Mouse (Mus musculus) common myeloid progenitor, adult 5-6 weeks (primary cell): ENCODE measurements around the gene Akap13. TPM values are rescaled to one million over a fixed set of nuclear protein-coding genes. Genes with fewer than 3 reads are reported as not detected.
"Not testable (repeated sequence)": the region's sequence is repeated elsewhere in the genome, so short reads cannot be mapped to it uniquely, and the experiment has no call there.

ENCODE experiments used
- ATAC-seq: replicated peaks from 2 replicates; pipeline ENCODE4 v1.8.0; 2016; ENCODE audit warnings: low read depth, mild to moderate bottlenecking, moderate TSS enrichment, inconsistent platforms; ENCODE audit not compliant: poor library complexity, severe bottlenecking
- total RNA-seq: library from RNA; stranded (forward); fragments of 200-1000, 187-1606 nt; gene quantifications from 2 replicates; pipeline ENCODE4 v1.2.3, GENCODE M21; 2017

The Akap13 gene
- total RNA-seq, 1 experiment from 2014 or later = 275 TPM

DNA sequence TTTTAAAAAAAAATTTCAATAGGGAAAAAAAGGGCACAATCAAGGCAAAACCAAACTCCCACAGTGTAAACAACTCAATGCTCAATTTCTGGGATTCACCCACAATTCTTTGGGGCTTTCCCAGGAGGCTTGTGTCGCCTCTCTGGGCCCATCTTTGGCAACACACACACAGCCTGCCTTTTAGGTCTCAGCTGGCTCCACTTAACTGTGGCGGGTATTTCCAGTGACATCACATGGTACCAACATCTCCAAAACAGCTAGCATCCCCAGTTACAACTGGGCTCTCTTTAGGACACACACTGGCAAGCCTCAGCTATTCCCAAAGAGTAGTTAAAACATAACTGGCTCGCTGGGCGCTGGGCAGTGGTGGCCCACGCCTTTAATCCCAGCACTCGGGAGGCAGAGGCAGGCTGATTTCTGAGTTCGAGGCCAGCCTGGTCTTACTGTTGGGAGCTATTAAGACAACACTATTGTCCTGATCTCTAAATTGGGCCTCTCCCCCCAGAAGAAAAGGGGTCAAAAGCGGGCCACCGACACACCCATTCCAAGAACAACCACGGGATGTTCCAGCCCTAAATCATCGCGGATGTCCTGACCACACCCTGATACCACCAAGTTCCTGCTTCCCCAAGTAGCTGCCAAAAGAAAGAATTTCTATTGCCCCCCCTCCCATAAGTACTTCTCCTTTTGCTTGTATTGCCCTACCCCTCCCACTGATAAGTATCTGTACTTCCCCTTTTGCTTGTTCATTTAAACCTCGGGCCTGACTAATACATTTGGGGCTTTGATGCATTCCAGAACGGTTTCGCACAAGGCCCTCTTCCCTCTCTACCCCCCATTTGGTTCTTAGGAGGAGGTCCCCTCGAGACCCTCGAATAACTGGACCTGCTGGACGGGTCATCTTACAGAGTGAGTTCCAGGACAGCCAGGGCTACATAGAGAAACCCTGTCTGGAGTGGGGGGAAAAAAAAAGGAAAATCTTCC is 319.1 kb downstream of the Akap13 start:
- not testable (repeated sequence) for ATAC-seq

DNA sequence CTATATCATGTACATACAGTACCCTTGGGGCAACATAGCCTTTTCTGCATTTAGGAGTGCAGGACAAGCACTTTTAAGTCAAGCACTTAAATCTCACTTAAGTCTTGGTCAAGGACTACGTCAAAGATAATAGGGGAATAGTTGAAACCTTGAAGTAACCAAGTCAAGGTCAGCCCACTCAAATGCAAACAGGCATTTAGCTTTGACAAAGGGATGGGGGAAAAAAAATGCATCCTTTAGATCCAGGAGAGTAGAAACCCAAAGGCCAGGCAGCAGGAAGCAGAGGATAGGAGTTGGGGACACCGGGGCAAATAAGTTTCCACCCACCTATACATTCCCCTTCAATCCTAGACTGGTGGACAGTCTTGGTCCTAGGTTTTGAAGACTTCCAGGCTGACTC is 322.7 kb downstream of the Akap13 start:
- no peak for ATAC-seq

DNA sequence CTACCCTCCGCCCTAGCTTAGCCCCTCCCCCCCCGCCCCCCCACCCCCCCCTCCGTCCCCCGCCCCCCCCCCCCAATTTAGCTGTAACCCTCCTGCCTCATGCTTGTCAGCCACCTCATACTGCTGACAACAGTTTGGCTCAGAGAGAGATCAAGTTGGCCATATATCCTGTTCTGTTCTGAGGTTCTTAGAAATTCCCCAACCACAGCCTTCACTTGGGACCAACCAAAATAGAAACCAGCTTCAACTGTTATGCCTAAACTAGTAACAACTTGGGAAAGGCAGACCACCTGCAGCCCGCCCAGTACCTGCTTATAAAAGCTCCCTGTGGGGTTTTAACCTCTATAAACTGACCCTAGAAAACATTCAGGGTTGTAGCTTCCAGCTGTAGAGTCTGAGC is 325.5 kb downstream of the Akap13 start:
- no peak for ATAC-seq

DNA sequence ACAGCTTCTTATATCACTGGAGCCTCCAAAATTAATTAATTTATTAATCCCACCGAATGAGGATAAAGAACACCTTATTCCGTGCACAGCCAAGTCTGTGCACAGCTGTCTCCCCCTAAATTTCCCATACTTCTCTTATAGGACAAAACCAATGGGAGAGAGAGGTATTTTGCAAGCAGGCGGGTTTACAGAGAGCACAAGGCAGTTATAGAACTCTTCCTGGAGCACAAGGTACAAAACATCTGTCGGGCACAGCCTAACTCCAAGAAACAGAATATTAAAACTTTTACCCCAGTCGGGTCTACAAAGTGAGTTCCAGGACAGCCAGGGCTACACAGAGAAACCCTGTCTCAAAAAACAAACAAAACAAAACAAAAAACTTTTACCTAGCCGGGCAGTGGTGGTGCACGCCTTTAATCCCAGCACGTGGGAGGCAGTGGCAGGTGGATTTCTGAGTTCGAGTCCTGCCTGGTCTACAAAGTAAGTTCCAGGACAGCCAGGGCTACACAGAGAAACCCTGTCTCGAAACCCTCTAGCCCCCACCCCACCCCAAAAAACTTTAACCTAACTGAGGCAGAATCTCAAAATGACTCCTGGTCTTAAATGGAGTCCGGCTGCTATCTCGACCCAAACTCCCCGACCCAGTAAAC is 326.1 kb downstream of the Akap13 start:
- ATAC-seq = no peak

DNA sequence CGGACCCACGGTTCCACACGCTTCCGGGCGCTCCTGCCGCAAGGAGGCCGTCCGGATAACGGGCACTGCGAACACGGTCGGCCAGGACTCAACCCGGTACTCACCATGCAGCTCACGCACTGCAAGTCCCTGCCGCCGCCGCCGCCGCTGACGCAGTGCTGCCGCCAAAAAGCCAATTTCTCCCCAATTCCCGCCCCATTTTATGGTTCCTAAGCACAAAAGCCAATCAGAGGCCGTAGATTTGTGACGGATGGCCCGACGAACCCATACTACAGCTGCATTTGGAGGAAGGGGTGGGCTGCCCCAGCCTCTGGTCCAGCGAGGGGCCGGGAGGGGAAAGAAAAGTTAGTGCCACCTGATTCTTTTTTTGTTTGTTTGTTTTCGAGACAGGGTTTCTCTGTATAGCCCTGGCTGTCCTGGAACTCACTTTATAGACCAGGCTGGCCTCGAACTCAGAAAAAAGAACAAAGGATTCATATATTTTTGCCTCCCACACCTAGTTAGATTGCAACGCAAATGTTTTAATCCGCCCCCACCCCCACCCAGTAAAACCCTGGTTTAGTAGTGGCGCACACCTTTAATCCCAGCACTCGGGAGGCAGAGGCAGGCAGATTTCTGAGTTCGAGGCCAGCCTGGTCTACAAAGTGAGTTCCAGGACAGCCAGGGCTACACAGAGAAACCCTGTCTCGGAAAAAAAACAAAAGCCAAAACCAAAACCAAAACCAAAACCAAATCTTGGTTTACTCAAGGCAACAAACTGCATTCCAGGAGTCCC is 326.8 kb downstream of the Akap13 start:
- peak; percentile 99 for ATAC-seq

DNA sequence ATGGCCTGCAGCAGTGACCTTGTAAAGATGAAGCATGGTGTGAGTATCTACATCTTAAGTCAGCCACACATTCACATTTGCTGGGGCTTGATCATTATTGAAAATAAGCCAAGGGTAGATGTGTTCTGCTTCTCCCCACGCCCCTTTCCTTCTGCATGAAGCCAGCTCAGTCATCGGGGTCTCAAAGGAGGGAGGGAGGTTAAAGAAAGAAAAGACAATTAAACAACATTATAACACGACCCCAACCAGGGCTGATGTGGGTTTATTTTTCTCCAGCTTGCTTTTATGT is 327.3 kb downstream of the Akap13 start:
- no peak for ATAC-seq

DNA sequence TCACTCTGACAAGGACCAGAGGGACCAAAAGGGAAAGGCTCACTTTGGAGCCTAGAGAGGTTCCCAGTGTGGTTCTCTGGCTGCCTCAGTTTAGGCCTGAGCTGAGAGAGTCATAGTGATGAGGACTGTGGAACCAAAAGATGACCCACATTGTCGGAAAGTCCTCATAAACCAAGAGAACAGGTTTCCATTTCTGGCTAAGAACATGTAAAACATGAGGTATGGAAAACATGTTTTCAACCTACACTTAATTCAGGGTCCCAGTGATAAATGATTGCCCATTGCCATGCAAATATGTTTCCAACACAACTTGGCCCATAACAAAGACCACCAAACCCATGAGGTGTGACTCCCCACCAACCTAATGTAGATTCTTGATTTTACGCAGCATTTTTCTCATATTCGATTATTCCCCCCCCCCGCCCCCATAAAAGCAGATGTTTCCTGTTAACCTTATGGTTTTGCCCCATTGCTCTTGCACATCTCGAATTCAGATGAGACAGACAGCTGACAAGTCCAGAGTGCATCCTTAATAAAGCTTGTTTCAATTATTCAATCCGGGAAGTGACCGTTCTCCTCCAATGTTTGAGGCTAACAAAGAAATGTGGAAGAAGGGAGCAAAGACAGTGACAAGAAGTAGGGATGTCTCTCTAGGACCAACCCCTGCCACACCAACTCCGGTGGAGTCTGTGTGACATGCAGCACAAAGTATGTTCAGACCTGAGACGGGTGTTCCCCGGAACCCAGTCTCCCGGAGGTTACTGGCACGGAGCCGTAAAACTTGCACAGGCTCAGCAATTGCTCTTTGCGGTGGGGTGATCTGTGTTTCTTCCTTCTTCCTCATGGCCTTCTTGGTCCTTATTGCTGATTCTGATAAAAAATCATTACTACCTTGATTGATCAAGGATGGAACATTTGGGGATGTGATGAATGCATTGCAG is 330.3 kb downstream of the Akap13 start:
- ATAC-seq = no peak

DNA sequence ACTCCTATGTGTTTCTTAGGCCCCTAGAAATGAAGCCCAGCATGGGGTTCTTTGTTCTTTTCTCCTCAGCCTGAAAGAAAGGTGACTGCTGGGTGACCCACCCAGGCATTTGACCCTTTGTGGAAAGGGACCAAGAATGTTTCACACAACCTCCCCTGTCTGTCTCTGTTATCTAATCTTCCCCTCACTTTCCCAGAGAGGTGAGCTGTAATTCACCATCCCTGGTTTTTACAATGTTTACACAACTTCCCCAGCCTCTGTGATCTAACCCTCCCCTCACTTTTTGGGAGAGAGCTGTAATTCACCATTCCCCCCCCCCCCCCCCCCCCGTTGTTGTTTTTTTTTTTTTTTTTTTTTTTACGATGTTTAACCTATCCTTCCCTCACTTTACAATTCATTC is 331.5 kb downstream of the Akap13 start:
- no peak for ATAC-seq

DNA sequence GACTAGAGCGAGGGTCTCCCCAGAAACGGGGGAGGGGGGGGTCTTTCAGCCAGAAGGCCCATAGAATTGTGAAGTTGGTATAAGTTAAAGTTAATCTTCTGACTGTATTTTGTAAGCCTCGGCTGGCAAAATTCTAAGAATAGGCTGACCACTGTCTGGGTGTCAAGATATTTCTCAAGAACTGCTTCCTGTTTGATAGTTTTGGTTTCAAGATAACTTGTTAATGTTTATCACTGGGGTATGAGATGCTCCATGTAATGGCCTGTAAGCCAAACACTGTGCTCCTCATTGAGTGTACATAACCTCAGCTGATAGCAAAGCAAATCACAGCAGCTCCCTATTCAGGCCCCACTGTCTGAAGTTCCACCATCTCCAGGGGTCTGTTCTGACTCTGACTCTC is 332.0 kb downstream of the Akap13 start:
- peak; percentile 57 for ATAC-seq

DNA sequence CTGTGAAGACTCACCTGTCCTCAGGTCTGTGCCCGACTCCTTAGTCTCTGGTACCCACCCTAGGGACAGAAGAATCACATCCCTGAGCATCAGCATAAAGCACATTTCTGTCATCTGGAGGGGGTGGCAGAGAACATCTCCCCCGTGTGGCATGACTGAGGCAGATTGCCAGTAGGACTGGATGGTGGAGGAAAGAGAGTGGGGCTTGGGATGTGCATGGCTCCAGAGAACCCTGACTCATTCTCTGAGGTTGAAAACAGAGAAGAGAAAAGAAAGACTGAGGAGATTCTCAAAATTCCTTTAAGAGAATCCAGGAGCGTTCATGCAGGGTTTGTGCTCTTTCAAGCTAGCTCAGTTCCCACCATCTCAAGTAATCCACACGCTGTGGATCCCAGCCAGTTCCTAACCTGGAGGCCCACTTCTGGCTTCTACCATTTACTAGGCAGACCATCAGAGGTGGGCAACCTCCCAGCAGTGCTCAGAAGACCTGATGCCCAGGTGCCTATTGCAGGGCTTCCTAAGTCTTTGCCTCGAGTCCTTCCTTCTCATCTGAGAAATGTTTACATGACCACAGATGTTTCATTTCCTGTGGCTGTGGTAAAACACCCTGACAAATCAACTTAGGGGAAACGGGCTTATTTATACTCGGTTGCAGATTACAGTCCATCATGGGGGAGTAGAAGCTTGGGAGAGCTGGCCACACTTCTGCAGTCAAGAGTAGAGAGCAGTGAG is 332.9 kb downstream of the Akap13 start:
- ATAC-seq = peak; percentile 79

DNA sequence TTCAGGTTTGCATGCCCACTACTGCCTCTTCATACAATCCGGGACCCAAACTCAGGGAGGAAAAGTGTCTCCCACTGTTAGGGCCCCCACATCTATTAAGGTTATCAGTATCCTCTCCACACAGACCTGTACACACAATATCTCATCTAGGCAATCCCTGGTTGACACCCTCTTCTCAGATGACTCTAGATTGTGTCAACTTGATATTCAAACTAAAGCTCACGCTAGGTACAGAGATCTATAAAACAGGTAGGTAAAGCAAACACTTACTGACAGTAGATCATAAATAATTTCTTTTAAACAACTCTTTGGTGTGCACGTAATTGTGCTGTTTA is 333.4 kb downstream of the Akap13 start:
- not testable (repeated sequence) for ATAC-seq

DNA sequence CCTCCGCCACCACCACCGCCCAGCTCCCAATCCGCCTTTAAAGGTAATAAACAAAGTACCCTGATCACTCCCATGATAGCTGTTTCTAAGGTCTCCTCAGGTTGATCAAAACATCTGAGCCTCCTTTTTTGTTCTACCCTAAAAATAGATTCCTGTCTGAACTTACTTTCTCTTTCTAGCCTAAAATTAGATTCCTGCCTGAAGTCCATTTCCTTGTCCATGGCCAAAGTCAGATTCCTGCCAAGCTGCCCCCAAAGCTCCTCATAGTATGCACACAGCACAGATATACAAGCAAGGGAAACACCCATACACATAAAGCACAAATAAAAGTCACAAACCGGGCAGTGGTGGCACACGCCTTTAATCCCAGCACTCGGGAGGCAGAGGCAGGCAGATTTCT is 334.4 kb downstream of the Akap13 start:
- no peak for ATAC-seq

DNA sequence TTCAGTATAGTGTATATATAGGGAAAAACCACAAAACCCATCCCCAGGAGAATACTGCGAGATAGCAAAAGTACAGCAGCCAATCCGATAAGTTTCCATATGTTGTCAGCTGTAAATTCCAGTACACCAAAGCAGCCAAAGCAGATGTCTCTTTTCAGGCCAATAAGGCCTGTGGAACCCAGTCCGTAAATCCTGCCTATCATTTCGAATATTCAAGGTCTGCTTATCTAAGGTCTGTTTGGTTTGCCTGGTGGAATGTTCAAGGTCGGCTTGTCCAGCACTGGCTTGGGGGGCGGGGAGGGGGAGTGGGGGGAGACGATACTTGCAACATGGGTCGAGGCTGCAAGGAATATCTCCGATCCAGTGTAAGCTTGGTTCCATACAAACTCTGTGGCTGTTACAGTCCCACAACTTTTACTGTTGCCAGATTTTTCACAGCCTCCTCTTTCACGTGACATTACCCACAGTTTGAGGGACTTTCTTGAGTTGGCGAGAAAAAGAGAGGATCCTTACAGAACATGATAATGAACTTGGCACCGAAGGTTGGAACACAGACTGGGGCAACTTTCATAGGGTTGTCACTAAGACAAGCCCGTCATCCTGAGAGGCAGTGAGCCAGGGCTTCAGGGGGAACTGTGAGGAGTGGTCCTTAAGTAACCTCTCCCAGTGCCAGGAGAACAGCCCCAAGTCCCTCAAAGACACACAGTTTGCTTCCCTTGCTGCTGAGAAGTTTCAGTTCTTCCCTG is 335.9 kb downstream of the Akap13 start:
- ATAC-seq = not testable (repeated sequence)

DNA sequence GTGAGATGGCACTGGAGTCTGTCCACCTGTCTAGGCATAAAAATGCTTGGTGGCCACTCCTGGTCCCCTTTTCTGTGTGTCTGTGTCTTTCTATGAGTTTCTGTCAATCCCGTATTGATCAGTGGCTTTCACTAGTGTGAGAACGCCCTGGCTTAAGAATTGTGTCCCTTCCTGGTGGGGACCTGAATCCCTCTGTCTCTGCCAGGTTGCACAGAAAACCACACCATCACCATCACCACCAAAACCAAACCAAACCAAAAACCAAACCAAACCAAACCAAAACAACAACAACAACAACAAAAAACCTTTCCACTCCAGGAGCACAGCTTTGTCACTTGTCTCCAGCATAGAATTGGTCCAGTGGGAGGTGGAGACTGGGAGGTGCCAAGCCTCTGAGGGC is 337.8 kb downstream of the Akap13 start:
- no peak for ATAC-seq

DNA sequence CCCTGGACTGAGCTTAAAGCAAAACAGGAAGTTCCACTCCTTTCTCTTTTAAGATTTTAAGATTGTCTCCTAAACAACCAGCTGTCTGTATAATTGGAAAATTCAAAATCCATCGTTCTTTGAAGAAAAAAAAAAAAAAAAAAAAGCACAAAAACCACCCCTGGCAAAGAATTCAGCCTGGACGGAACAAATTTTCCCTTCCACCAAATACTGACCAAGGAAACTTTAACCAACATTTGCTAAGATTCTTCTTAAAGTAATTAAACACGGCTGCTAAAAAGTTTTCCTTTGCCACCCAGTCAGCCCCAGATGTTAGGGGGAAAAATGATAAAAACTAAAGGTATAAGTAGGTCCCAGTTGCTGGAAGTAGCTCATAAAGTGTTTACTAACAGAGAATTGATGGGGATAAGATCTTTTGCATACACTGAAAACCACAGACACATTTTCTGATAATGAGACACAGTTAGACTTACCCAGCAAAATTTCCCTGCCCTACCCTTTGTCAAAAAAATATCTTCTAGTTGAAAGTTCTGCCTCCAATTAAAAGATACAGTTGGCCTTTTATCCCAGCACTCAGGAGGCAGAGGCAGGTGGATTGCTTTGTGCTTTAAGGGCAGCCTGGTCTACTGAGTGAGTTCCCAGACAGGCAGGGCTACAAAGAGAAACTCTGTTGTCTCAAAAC is 338.5 kb downstream of the Akap13 start:
- no peak for ATAC-seq

DNA sequence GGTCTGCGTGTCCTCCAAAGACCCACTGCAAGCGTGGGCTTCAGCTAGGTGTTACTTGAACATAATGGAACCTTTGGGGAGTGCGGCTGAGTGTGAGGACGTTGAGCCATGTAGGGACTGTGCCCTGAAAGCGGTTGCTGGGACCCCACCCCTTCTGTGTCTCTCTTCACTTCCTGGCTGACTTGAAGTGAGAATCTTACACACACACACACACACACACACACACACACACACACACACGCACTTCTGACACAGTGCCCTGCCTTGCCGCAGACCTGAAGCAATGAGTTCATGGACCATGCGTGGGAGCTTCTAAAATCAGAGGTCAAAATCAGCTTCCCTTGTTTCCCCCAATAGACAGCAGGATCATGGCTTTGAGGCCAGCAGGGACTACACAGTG is 339.8 kb downstream of the Akap13 start:
- ATAC-seq = no peak

DNA sequence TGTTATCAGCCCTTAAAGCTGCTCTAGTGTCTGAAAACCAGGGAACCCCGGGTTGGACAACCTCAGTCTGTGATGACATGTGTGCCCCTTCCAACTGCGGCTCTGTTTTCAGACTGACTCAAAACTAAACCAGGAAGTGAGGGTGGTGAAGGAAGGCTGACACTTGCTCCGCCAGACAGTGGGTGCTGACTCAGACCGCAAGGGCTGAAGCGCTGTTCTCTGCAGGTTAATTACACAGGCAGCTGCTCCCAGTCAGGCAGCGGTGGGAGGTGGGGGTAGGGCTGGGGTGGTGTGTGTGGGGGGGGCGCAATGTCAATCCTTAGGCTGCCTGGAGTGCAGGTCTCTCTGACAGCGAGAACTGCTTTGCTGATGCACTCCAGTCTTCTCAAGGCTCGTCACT is 341.1 kb downstream of the Akap13 start:
- ATAC-seq = peak; percentile 89

DNA sequence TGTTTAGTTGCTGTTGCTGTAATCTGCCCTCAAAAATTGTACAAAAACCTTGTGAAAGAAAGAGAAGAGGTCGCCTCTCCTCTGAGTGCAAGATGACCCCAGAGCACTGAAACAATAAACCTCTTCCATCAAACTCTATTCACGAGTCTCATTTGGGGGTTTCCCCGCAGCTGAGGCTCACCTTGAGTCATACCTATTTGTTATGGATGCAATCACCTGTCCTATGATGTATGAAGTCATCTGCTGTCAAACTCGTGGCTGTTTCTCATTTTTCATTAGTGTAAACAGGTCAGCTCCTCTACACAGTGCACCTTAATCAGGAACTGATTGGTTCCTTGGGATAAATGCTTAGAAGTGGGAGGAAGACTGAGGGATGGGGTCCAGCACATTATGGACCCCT is 345.2 kb downstream of the Akap13 start:
- no peak for ATAC-seq
